Mouse (Mus musculus) CD4-positive, CD25-positive, alpha-beta regulatory T cell, adult 2 months (primary cell): ENCODE measurements around the gene 1700016K19Rik.

ENCODE experiments used
- DNase-seq: peaks from one replicate; pipeline ENCODE4 v3.0.0-alpha.2; 2012; ENCODE audit warnings: low read depth, low spot score

Gene 1700016K19Rik

DNA sequence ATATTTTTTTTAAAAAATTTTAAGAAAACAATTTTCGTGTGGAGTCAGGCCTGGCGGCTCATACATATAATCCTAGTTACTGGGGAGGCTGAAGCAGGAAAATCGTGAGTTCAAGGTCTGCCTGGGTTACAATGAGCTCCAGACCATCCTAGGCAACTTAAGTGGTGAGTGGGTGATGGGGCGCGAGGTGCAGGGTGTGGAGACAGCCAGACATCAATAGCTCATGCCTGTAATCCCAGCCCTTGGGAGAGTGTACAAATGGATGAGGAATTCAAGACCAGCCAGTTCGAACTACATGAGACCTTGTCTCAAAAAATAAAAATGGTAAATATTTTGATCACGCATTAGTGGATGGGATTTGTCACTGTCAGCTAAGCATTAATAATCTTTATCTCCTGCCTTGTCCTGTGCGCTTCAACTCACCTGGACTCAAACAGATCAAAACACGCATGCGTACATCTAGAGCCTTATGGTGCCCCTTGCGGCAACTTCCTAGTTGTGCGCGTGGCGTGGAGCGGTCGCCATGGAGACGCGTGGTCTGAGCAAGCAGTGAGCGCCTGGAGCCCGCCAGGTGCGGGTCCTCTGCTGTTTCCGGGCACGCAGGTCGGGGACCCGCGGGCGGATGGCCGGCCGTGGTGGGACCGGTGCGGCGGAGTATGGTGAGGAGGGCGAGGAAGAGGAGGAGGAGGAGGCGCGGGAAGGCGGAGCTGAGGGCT is at the start of gene 1700016K19Rik:
TSS of gene 1700016K19Rik (plus strand) at position 473 of the 716 bp plus-strand sequence.
- peak; percentile 96 for DNase-seq

- no peak for DNase-seq
These were observed 49.3 kb upstream of the 1700016K19Rik start for GRCm38 (mm10) chr11:75950459-75950858.

- DNase-seq, result no peak
These were observed 47.8 kb upstream of the 1700016K19Rik start for GRCm38 (mm10) chr11:75951895-75952294.

- no peak for DNase-seq
These were observed 44.8 kb upstream of the 1700016K19Rik start for GRCm38 (mm10) chr11:75954896-75955295.

DNA sequence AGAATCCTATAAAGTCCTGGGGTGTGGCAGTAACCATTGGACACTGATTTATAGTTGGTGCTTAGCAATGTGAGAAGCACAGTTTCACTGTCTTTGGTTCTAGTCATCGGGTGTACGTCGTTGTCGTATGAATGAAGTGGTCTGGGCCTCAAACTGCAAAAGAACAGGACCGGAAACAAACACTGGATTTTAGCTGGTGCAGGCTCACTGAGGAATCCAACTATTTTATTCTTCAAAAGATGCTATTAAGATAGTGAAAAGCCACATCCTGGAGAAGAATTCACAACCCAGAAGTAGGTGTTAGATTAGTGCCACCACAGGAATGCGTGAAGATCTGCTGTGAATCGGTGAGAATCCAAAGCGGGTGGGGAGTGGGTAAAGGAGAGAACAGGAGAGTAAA is 43.1 kb upstream of the 1700016K19Rik start:
- no peak for DNase-seq

GRCm38 (mm10) chr11:75957124-75957832 is 42.4 kb upstream of the 1700016K19Rik start:
- DNase-seq, result no peak

- peak; percentile 39 for DNase-seq
These were observed 37.9 kb upstream of the 1700016K19Rik start for GRCm38 (mm10) chr11:75961782-75962181.

- no peak for DNase-seq
These were observed 35.8 kb upstream of the 1700016K19Rik start for GRCm38 (mm10) chr11:75963730-75964475.

GRCm38 (mm10) chr11:75964476-75964730 is 35.3 kb upstream of the 1700016K19Rik start:
- no peak for DNase-seq

DNA sequence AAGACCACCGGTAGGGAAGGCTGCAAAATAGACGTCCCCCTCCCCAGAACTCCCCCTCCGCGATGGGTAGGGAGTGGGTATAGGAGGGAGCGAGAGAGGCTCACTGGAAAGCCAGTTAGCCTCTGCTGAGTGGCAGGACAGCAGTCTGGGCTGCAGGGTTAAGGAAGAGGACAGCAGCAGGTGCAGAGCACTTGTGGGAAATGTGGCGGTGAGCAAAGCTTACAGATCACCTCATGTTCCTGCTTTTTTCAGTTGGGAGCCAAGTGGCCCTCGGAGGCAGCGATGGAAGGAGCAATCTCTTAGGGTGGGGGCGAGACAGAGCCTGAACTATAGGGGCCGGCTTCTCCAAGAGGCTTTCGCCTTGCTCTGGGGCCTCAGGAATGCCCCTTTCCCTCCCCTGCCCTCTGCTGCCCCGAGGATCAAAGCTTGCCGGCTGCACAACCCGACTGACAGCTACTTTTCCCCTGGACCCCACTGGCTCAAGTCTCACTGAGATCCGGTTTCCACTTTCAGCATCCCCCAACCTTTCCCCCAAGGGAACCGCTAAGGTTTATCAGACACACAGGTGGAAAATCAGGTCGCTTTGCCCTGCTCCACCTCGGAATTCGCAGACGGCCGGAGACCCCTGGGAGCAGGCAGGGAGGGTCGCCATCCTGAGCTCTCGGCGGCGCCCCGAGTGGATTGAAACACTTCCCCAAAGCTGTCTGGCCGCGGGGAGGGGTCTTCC is 33.9 kb upstream of the 1700016K19Rik start:
- DNase-seq, result peak; percentile 26

GRCm38 (mm10) chr11:75966401-75967372 is 33.0 kb upstream of the 1700016K19Rik start:
- peak; percentile 91 for DNase-seq

DNA sequence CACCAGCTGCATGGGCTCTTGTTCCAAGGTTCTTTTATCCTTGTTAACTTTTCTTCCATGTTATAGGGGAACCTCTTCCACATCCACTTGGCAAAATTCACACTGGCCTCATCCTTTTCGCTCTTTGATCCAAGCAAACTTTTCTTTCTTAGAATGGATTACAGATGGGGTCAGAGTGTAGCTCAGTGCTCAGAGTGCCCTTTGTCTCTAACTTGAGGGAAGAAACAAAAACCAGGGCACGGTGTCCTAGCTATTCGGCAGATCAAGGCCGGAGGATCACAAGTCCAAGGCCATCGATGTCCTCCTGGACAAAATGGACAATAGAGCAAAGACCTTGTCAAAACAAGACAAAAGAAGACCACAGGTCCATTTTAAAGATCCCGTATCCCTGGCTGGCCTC is 31.0 kb upstream of the 1700016K19Rik start:
- DNase-seq, result no peak

GRCm38 (mm10) chr11:75970629-75971028 is 29.1 kb upstream of the 1700016K19Rik start:
- DNase-seq, result peak; percentile 55

GRCm38 (mm10) chr11:75972188-75972587 is 27.5 kb upstream of the 1700016K19Rik start:
- DNase-seq, result no peak

- no peak for DNase-seq
These were observed 26.7 kb upstream of the 1700016K19Rik start for GRCm38 (mm10) chr11:75972916-75973567.

DNA sequence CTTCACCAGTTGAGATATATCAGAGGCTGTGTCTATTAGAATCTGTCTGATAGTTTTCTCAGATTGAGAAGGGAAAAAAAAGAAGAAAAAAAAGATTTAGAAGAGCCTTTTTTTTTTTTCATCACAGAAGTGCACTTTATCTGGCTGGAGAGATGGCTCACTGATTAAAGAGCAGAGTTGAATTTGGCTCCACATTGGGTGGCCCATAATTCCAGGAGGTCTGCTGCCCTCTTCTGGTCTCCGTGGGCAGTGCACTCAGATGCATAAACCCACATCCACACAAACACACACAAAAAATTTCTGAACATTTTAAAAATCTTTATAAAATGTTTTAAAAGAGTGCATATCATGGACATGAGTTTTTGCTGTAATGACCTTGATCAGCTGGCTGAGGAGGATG is 25.7 kb upstream of the 1700016K19Rik start:
- peak; percentile 54 for DNase-seq

GRCm38 (mm10) chr11:75976748-75977147 is 23.0 kb upstream of the 1700016K19Rik start:
- DNase-seq, result peak; percentile 90

- DNase-seq, result peak; percentile 62
These were observed 21.7 kb upstream of the 1700016K19Rik start for GRCm38 (mm10) chr11:75978051-75978450.

GRCm38 (mm10) chr11:75980413-75980812 is 19.3 kb upstream of the 1700016K19Rik start:
- peak; percentile 28 for DNase-seq

- DNase-seq, result peak; percentile 63
These were observed 16.5 kb upstream of the 1700016K19Rik start for GRCm38 (mm10) chr11:75983194-75983593.
